Mouse (Mus musculus): Measurements from ENCODE around the gene Iqgap1. TPM values are rescaled to one million over a fixed set of nuclear protein-coding genes. Genes with fewer than 3 reads are reported as not detected.

Gene Iqgap1
- polyA plus RNA-seq, 1 experiment from 2014 or later, result 17.5 TPM

GRCm38 (mm10) chr7:80828146-80828860 is 2.5 kb upstream of the Iqgap1 start:
- Histone ChIP-seq H3K4me1 (ENCODE audit: control insufficient read depth, insufficient read depth, low read length) (no peaks in the 10 kb centered on the region), H3K4me3 (ENCODE audit: low read depth, low read length) (no peak overlapping the region), H3K27ac (ENCODE audit: low read length) (no peak overlapping the region), H3K9ac (ENCODE audit: low read depth, low read length) (no peak overlapping the region), H3K27me3 (ENCODE audit: control insufficient read depth, insufficient read depth, low read depth, low read length) (no peaks in the 10 kb centered on the region), H3K36me3 (ENCODE audit: control insufficient read depth, insufficient read depth, low read length) (no peaks in the 10 kb centered on the region), H3K4me2 (ENCODE audit: low read length) (no peak overlapping the region), H3K9me3 (replicated peaks; ENCODE audit: control insufficient read depth, low read length, poor library complexity, severe bottlenecking) (peaks cover 2% of the 10 kb centered on the region; the same call in 1 of the 2 replicates)
- no peak for ATAC-seq
- 78% methylated on average over 18 of the region's 18 CpGs for WGBS

GRCm38 (mm10) chr7:80823875-80824682 is 1.7 kb downstream of the Iqgap1 start:
- no peaks in the 10 kb centered on the region for H3K36me3 ChIP-seq (ENCODE audit: control insufficient read depth, insufficient read depth, low read length)
- no peak overlapping the region for H3K27ac ChIP-seq (ENCODE audit: low read length)
- H3K4me2 ChIP-seq (ENCODE audit: low read length), result no peak overlapping the region
- no peak for ATAC-seq
- WGBS, result 82% methylated on average over 11 of the region's 11 CpGs
- no peak overlapping the region for H3K9ac ChIP-seq (ENCODE audit: low read depth, low read length)
- no peaks in the 10 kb centered on the region for H3K9me3 ChIP-seq (replicated peaks; ENCODE audit: control insufficient read depth, low read length, poor library complexity, severe bottlenecking)
- no peaks in the 10 kb centered on the region for H3K27me3 ChIP-seq (ENCODE audit: control insufficient read depth, insufficient read depth, low read depth, low read length)
- no peak overlapping the region for H3K4me3 ChIP-seq (ENCODE audit: low read depth, low read length)
- no peaks in the 10 kb centered on the region for H3K4me1 ChIP-seq (ENCODE audit: control insufficient read depth, insufficient read depth, low read length)

- Histone ChIP-seq H3K4me2 (ENCODE audit: low read length) (no peak overlapping the region), H3K9me3 (replicated peaks; ENCODE audit: control insufficient read depth, low read length, poor library complexity, severe bottlenecking) (no peaks in the 10 kb centered on the region), H3K27ac (ENCODE audit: low read length) (no peak overlapping the region), H3K9ac (ENCODE audit: low read depth, low read length) (no peak overlapping the region), H3K36me3 (ENCODE audit: control insufficient read depth, insufficient read depth, low read length) (no peaks in the 10 kb centered on the region), H3K27me3 (ENCODE audit: control insufficient read depth, insufficient read depth, low read depth, low read length) (no peaks in the 10 kb centered on the region), H3K4me1 (ENCODE audit: control insufficient read depth, insufficient read depth, low read length) (no peaks in the 10 kb centered on the region), H3K4me3 (ENCODE audit: low read depth, low read length) (no peak overlapping the region)
- no peak for ATAC-seq
- 81% methylated on average over 4 of the region's 4 CpGs for WGBS
Measured at GRCm38 (mm10) chr7:80823267-80823666, 2.5 kb downstream of the Iqgap1 start.

GRCm38 (mm10) chr7:80820838-80821237 is 4.9 kb downstream of the Iqgap1 start:
- Histone ChIP-seq H3K9ac (ENCODE audit: low read depth, low read length) (no peak overlapping the region), H3K36me3 (ENCODE audit: control insufficient read depth, insufficient read depth, low read length) (no peaks in the 10 kb centered on the region), H3K9me3 (replicated peaks; ENCODE audit: control insufficient read depth, low read length, poor library complexity, severe bottlenecking) (no peaks in the 10 kb centered on the region), H3K27me3 (ENCODE audit: control insufficient read depth, insufficient read depth, low read depth, low read length) (no peaks in the 10 kb centered on the region), H3K4me2 (ENCODE audit: low read length) (no peak overlapping the region), H3K4me3 (ENCODE audit: low read depth, low read length) (no peak overlapping the region), H3K27ac (ENCODE audit: low read length) (no peak overlapping the region), H3K4me1 (ENCODE audit: control insufficient read depth, insufficient read depth, low read length) (no peaks in the 10 kb centered on the region)
- 76% methylated on average over 4 of the region's 4 CpGs for WGBS
- no peak for ATAC-seq

GRCm38 (mm10) chr7:80816641-80817040 is 9.1 kb downstream of the Iqgap1 start:
- no peak for ATAC-seq
- Histone ChIP-seq H3K9me3 (replicated peaks; ENCODE audit: control insufficient read depth, low read length, poor library complexity, severe bottlenecking) (no peaks in the 10 kb centered on the region), H3K4me1 (ENCODE audit: control insufficient read depth, insufficient read depth, low read length) (no peaks in the 10 kb centered on the region), H3K27ac (ENCODE audit: low read length) (no peak overlapping the region), H3K36me3 (ENCODE audit: control insufficient read depth, insufficient read depth, low read length) (no peaks in the 10 kb centered on the region), H3K4me3 (ENCODE audit: low read depth, low read length) (no peak overlapping the region), H3K27me3 (ENCODE audit: control insufficient read depth, insufficient read depth, low read depth, low read length) (no peaks in the 10 kb centered on the region), H3K4me2 (ENCODE audit: low read length) (no peak overlapping the region), H3K9ac (ENCODE audit: low read depth, low read length) (no peak overlapping the region)
- 83% methylated on average over 5 of the region's 5 CpGs for WGBS

GRCm38 (mm10) chr7:80813397-80813796 is 12.4 kb downstream of the Iqgap1 start:
- no peak overlapping the region for H3K27ac ChIP-seq (ENCODE audit: low read length)
- no peak for ATAC-seq
- H3K4me2 ChIP-seq (ENCODE audit: low read length), result no peak overlapping the region

GRCm38 (mm10) chr7:80806331-80806730 is 19.4 kb downstream of the Iqgap1 start:
- H3K36me3 ChIP-seq (ENCODE audit: control insufficient read depth, insufficient read depth, low read length), result no peaks in the 10 kb centered on the region
- no peak overlapping the region for H3K9ac ChIP-seq (ENCODE audit: low read depth, low read length)
- no peaks in the 10 kb centered on the region for H3K9me3 ChIP-seq (replicated peaks; ENCODE audit: control insufficient read depth, low read length, poor library complexity, severe bottlenecking)
- H3K27me3 ChIP-seq (ENCODE audit: control insufficient read depth, insufficient read depth, low read depth, low read length), result no peaks in the 10 kb centered on the region
- no peak overlapping the region for H3K4me3 ChIP-seq (ENCODE audit: low read depth, low read length)
- no peak for ATAC-seq
- 81% methylated on average over 4 of the region's 4 CpGs for WGBS
- no peak overlapping the region for H3K4me2 ChIP-seq (ENCODE audit: low read length)
- peaks cover 9% of the 10 kb centered on the region for H3K4me1 ChIP-seq (ENCODE audit: control insufficient read depth, insufficient read depth, low read length)
- H3K27ac ChIP-seq (ENCODE audit: low read length), result no peak overlapping the region

More at GRCm38 (mm10) chr7:80813397-80813796, 12.4 kb downstream of the Iqgap1 start:
- Histone ChIP-seq H3K4me3 (ENCODE audit: low read depth, low read length) (no peak overlapping the region), H3K9me3 (replicated peaks; ENCODE audit: control insufficient read depth, low read length, poor library complexity, severe bottlenecking) (no peaks in the 10 kb centered on the region), H3K27me3 (ENCODE audit: control insufficient read depth, insufficient read depth, low read depth, low read length) (no peaks in the 10 kb centered on the region), H3K36me3 (ENCODE audit: control insufficient read depth, insufficient read depth, low read length) (no peaks in the 10 kb centered on the region), H3K9ac (ENCODE audit: low read depth, low read length) (no peak overlapping the region), H3K4me1 (ENCODE audit: control insufficient read depth, insufficient read depth, low read length) (no peaks in the 10 kb centered on the region)
- WGBS, result 94% methylated on average over 4 of the region's 4 CpGs

GRCm38 (mm10) chr7:80803173-80803872 is 22.5 kb downstream of the Iqgap1 start:
- no peaks in the 10 kb centered on the region for H3K27me3 ChIP-seq (ENCODE audit: control insufficient read depth, insufficient read depth, low read depth, low read length)
- peaks cover 9% of the 10 kb centered on the region for H3K4me1 ChIP-seq (ENCODE audit: control insufficient read depth, insufficient read depth, low read length)
- WGBS, result 2% methylated on average over 31 of the region's 47 CpGs
- peak overlapping the region; percentile 94 for H3K4me3 ChIP-seq (ENCODE audit: low read depth, low read length)
- no peaks in the 10 kb centered on the region for H3K9me3 ChIP-seq (replicated peaks; ENCODE audit: control insufficient read depth, low read length, poor library complexity, severe bottlenecking)
- peaks cover 4% of the 10 kb centered on the region; the same call in 1 of the 2 replicates for H3K36me3 ChIP-seq (ENCODE audit: control insufficient read depth, insufficient read depth, low read length)
- peak; percentile 98 for ATAC-seq
- peak overlapping the region; percentile 62 for H3K4me2 ChIP-seq (ENCODE audit: low read length)
- peak overlapping the region; percentile 95 for H3K9ac ChIP-seq (ENCODE audit: low read depth, low read length)
- peak overlapping the region; percentile 82 for H3K27ac ChIP-seq (ENCODE audit: low read length)
